Mouse (Mus musculus) spleen, postnatal 14 days (tissue): ENCODE measurements around the gene Mrps12.
A peak's percentile ranks its signal among the peaks of the same experiment; 100 is the strongest.

ENCODE experiments used
- DNase-seq, 2 experiments: peaks; one replicate each; pipeline ENCODE4 v3.0.0; 2021 to 2022; ENCODE audit warnings: low spot score in 2 of 2

Mrps12 gene

GRCm38 (mm10) chr7:28761907-28762306 is 20.3 kb upstream of the Mrps12 start:
- no peak for DNase-seq

DNA sequence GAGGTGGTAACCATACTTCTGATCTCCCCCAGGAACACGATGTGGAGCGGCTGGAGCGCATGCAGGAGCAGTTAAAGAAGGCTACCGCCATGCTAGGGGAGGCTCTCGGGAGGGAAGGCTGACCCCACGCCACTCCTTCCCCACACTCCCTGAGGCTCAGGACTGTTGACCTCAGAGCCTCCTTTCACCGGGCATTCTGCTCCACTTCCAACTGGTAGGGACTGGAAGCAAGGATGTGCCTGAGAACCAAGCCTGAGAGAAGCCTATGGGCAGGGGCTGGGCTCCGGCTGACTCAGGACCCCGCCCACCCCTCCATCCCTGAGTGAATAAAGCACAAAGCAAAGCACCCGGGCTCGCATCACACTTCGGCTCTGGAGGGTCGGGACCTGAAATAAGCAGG is 17.0 kb upstream of the Mrps12 start:
- no peak for DNase-seq

GRCm38 (mm10) chr7:28756079-28756478 is 14.5 kb upstream of the Mrps12 start, which contains the start of gene Ccer2:
Gene Ccer2 (plus strand): TSS chr7:28756174.
- DNase-seq: no peak

GRCm38 (mm10) chr7:28749935-28750334 is 8.3 kb upstream of the Mrps12 start:
- no peak for DNase-seq

- no peak for DNase-seq
Observed at GRCm38 (mm10) chr7:28741368-28741708, 282 bp downstream of the Mrps12 start.

DNA sequence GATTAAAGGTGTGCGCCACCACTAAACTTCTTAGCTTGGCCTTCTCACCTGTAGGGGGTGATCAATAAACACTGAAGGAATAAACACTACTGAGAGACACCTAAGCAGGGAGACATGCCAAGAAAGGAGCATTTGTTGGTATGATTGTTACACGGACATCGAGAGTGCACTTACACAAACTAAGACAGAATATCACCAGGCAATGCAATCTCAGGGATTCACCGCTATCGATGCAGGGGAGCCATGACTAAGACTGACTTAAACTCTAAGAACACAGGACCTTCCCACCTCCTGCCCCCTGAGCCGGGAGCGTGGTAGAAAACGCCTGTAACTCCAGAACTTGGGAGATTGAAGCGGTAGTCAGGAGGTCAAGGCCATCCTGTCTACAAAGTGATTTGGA is 671 bp downstream of the Mrps12 start:
- DNase-seq: no peak

DNA sequence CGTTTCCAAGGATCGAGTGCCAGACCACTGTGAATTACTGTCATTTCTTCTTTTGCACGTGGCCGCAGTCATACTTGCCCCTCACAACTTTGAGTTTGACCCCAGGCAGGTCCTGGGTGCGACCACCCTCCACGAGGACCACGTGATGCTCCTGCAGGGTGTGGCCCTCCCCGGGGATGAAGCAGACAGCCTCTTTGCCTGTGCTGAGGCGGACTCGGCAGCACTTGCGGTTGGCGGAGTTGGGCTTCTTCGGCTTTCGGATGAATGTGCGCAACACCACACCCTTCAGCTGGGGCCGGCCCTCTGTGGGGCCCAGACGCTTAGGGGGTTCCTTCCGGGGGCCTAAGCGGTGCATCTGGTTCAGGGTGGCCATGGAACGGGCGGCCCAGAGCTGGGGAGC is 1.8 kb downstream of the Mrps12 start:
- DNase-seq: no peak

DNA sequence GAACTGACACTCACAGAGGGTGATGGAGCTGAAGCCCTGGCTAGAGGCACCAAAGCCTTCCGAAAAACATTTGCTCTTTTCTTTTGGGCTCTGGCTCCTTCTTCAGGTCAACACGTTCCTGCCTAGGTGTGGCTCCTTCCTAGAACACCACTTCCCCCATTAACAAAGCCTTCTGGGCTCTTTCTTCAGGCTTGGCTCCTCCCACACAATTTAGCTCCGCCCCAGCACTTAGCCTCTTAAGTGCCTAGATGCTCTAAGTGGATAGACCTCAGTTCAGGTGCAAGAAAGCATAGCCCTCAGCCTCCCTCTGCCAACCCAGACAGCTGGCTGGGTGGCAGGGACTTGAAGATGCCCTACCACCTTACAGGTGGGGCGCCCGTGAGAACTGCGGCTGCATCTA is 5.9 kb downstream of the Mrps12 start:
- no peak for DNase-seq

DNA sequence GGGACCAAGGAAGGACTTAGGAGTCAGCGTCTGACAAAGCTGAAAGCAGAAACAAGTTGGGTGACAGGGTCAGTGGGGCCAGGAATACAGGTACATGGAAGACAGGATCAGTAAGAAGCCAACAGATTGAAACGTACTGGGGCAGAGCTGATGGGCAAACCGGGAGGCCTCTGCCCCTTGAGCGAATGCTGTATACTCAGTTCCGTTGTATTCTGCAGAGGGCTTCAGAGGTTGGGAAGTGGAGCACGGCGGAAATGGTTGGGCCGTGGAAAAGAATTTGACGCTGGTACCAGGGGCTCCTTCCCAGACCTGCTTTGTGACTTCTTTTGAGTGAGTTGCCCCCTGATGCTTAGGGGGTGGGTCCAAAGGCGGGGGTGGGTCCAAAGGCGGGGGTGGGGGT is 8.4 kb downstream of the Mrps12 start:
- DNase-seq: no peak

- DNase-seq: peak; percentile 56 to 60
Observed at GRCm38 (mm10) chr7:28732341-28733142, 9.1 kb downstream of the Mrps12 start.

DNA sequence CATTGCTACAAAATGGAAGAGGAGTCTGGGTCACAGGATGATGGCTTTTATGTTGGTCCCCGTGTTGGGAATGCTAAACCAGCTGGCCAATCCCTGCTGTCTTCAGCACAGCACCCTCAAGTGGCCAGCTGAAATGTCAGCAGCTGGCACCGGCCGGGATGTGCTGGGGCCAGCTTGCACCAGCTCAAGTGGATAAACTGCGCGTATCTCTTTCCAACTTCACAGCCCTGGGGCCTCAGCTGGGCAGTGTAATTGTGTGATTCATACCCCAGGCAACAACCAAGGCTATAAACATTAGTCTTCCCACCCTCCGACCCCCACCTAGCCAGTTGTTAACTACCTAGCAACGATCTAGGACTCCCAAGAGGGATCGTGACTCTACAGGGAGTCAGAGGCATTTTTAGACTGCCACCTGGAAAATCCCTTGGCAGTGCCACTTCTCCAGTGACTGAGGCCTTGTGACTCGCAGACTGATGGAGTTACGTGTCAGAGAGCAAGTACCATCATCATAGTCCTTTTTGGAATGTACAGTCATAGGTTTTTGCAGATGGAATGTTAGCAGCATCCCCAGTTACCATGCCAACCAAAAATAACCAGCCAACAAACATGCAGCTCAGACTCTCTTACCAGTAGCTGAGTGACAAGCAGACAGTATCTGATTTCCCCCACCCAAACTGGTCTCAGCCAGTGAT is 13.8 kb downstream of the Mrps12 start:
- DNase-seq: no peak

DNA sequence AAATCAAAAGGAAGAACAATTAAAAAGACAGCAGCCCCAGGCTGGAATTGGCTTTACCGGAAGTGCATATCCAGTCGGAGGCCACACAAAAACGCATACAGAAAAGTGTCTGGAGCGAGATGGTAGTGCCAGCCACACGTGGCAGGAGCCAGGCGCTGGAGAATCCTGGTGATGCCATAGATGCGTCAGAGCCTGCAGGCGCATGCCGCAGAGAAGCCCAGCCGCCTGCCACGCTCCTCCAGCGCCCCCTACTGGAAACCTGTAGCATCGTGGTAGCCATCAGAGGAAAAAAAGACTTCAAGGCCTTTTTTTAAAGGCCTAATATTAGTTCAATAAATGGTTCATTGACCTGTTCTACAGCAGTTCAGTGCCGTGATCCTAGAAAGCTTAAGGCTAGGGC is 15.0 kb downstream of the Mrps12 start:
- peak; percentile 39 to 65 for DNase-seq

- no peak for DNase-seq
Observed at GRCm38 (mm10) chr7:28724613-28725012, 17.0 kb downstream of the Mrps12 start.

GRCm38 (mm10) chr7:28722079-28722478 is 19.5 kb downstream of the Mrps12 start:
- no peak for DNase-seq

GRCm38 (mm10) chr7:28720753-28721537 is 20.7 kb downstream of the Mrps12 start:
- DNase-seq: no peak

DNA sequence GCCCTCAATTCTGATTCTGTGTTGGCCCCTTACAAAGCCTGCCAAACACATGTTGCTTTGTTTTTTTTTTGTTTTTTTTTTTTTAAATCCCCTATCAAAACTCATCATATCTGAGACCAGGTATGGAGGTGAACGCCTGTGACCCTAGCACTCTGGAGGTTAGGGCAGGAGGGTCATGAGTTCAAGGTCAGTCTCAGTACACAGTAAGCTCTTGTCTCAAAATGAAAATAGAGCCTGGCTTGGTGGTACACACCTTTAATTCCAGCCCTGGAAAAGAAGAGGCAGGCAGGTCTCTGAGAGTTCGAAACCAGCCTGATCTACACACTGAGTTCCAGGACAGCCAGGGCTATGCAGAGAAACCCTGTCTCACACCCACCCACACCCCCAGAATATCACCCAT is 22.0 kb downstream of the Mrps12 start:
- no peak for DNase-seq

- no peak for DNase-seq
Observed at GRCm38 (mm10) chr7:28719159-28719558, 22.5 kb downstream of the Mrps12 start.

DNA sequence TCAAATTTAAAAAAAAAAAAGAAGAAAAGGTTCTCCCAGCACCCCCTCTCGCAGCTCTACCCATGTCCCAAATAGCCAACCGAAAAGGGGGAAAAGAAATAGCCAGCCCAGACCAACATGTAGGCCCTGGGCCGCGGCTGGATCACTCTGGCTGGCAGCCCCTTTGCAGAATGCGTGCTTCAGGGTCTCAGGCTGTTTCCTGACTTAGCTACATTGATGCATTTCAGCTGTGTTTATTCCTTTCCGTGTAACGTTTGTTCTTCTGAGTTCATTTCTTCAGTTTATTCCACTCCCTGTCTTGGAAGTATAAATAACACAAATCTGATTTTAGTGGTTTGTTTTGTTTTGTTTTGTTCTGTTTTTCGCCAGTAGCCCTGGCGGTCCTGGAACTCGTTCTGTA is 23.9 kb downstream of the Mrps12 start:
- no peak for DNase-seq

- no peak for DNase-seq
Observed at GRCm38 (mm10) chr7:28716590-28717281, 24.9 kb downstream of the Mrps12 start, which contains the start of gene Fbxo17. Gene Fbxo17 (plus strand): TSS chr7:28716804.

DNA sequence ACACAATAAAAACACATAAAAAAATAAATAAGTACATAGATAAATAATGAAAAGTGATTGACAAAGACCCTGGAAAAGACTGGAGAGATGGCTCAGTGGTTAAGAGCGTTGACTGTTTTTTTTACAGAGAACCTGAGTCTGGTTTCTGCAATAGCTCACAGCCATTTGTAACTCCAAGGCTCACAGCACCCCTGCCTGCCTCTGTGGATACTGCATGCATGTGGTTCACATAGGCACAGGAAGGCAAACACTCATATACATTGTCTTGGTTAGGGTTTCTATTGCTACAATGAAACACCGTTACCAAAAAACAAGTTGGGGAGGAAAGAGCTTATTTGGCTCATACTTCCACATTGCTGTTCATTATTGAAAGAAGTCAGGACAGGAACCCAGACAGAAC is 26.0 kb downstream of the Mrps12 start:
- no peak for DNase-seq

- DNase-seq: no peak
Observed at GRCm38 (mm10) chr7:28714667-28715066, 27.0 kb downstream of the Mrps12 start.

DNA sequence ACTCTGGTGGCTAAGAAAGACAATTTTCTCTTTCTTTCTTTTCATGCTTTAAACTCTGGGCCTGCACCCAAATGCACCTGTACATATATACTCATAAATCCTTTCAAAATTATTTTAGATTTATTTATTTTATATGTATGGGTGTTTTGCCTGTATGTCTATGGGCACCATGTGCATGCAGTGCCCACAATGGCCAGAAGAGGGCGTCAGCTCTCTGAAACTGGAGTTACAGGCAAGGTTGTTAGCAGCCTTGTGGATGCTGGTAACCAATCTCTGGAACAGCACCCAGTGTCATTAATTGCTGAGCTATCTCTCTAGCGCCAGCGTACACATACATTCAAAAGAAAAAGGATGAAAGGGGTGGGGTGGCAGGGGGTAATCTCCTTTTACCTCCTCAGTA is 30.7 kb downstream of the Mrps12 start:
- no peak for DNase-seq
